Comparison of ENCODE assay signal across 10 mouse cellular contexts in the genomic region with DNA sequence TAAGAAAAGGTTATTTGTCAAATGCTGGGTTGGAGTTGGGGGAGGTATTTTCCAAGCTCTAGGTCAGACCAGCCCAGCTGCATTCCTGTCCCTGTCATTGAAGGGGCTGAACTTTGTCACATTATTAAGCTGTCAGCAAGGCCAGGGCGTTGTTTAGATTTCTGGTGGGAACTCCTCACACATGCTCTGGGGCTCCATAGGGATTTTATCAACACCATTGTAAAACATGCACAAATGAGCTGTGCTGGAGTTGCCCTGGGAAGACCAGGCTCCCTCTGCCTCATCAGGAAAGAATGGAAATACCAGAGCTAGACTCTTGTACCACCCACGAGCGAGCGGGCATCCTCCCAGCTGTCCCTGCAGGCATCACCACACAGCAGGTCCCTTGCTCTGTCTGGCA.
DNase-seq lines count a peak whose midpoint lies in the region; ATAC-seq and TF ChIP-seq lines count a peak whose summit lies in the region.
"Had no signal": no experiment of that assay in that cellular context is flagged by ENCODE, and none has a peak within 500 bp of the region (broad histone marks: within the 10 kb centered on the region; RNA-seq: fewer than 3 reads in every experiment).

No protein-coding gene starts in this region.

- H3K27me3 ChIP-seq in hindbrain, embryonic 10.5 days (ENCODE audit: insufficient read depth, poor library complexity, severe bottlenecking): no peaks in the 10 kb centered on the region
- no peaks in the 10 kb centered on the region for H3K27me3 ChIP-seq in hindbrain, postnatal 0 days (ENCODE audit: insufficient read depth, low read length)
- 0 out of 2 replicates have a peak, but pooled peaks cover 2% of the 10 kb centered on the region for H3K27me3 ChIP-seq in heart, embryonic 15.5 days
- H3K27me3 ChIP-seq in lung, embryonic 15.5 days: peaks cover 4% of the 10 kb centered on the region

- ATAC-seq in hindbrain, postnatal 0 days: no peak
- peak; percentile 92 for ATAC-seq in heart, embryonic 15.5 days (replicated peaks; ENCODE audit: insufficient number of reproducible peaks, insufficient read depth, low FRiP score, low read depth)
- peak; percentile 90 for ATAC-seq in lung, embryonic 15.5 days (ENCODE audit: borderline replicate concordance, extremely low read depth, low FRiP score, low TSS enrichment)
- ATAC-seq in megakaryocyte, adult 5-6 weeks (ENCODE audit: poor library complexity, severe bottlenecking): no peak
- ATAC-seq: CD4-positive, CD25-positive, alpha-beta regulatory T cell, adult 4 months had no signal

- no peaks in the 10 kb centered on the region for H3K9me3 ChIP-seq in hindbrain, embryonic 10.5 days
- no peaks in the 10 kb centered on the region for H3K9me3 ChIP-seq in hindbrain, postnatal 0 days (ENCODE audit: low read length)
- H3K9me3 ChIP-seq in heart, embryonic 15.5 days (replicated peaks): no peaks in the 10 kb centered on the region
- no peaks in the 10 kb centered on the region for H3K9me3 ChIP-seq in lung, embryonic 15.5 days

- peaks cover 23% of the 10 kb centered on the region for H3K4me1 ChIP-seq in hindbrain, embryonic 10.5 days (replicated peaks)
- H3K4me1 ChIP-seq in hindbrain, postnatal 0 days (ENCODE audit: insufficient read depth, low read length): 0 out of 2 replicates have a peak, but pooled peaks cover 4% of the 10 kb centered on the region
- H3K4me1 ChIP-seq in heart, embryonic 15.5 days (replicated peaks): peaks cover 18% of the 10 kb centered on the region
- H3K4me1 ChIP-seq in lung, embryonic 15.5 days: peaks cover 18% of the 10 kb centered on the region

- H3K27ac ChIP-seq in hindbrain, embryonic 10.5 days: peak overlapping the region; percentile 67
- no peak overlapping the region for H3K27ac ChIP-seq in hindbrain, postnatal 0 days
- peak overlapping the region; percentile 73 for H3K27ac ChIP-seq in heart, embryonic 15.5 days
- peak overlapping the region; percentile 49 for H3K27ac ChIP-seq in lung, embryonic 15.5 days
- H3K27ac ChIP-seq: liver, embryonic 14.5 days had no signal

- no peak overlapping the region for H3K9ac ChIP-seq in hindbrain, postnatal 0 days (replicated peaks; ENCODE audit: low read length)
- H3K9ac ChIP-seq in heart, embryonic 15.5 days: no peak overlapping the region
- H3K9ac ChIP-seq in lung, embryonic 15.5 days: no peak overlapping the region
- H3K9ac ChIP-seq: liver, embryonic 14.5 days had no signal

- WGBS in hindbrain, embryonic 10.5 days: 33% methylated on average over 4 of the region's 4 CpGs
- WGBS in hindbrain, postnatal 0 days: 31% methylated on average over 4 of the region's 4 CpGs
- WGBS in heart, embryonic 15.5 days: 14% methylated on average over 4 of the region's 4 CpGs
- 3% methylated on average over 4 of the region's 4 CpGs for WGBS in lung, embryonic 15.5 days

- H3K4me3 ChIP-seq in hindbrain, embryonic 10.5 days: no peak overlapping the region
- no peak overlapping the region for H3K4me3 ChIP-seq in hindbrain, postnatal 0 days (ENCODE audit: low read length)
- H3K4me3 ChIP-seq in heart, embryonic 15.5 days: peak overlapping the region; percentile 33
- no peak overlapping the region for H3K4me3 ChIP-seq in lung, embryonic 15.5 days

- DNase-seq in hindbrain, embryonic 10.5 days (ENCODE audit: low spot score): peak; percentile 51
- no peak for DNase-seq in hindbrain, postnatal 0 days (ENCODE audit: low spot score)
- DNase-seq in embryo, embryonic 10.5 days (ENCODE audit: low spot score): peak; percentile 78
- no peak for DNase-seq in thymus, postnatal 14 days
- no peak for DNase-seq in cerebellum, adult 9-11 months

- no peak overlapping the region for H3K4me2 ChIP-seq in hindbrain, postnatal 0 days (ENCODE audit: low read depth, low read length)
- H3K4me2 ChIP-seq in heart, embryonic 15.5 days: peak overlapping the region; percentile 58
- H3K4me2 ChIP-seq in lung, embryonic 15.5 days: peak overlapping the region; percentile 21

- no peaks in the 10 kb centered on the region for H3K36me3 ChIP-seq in hindbrain, embryonic 10.5 days
- no peaks in the 10 kb centered on the region for H3K36me3 ChIP-seq in hindbrain, postnatal 0 days (ENCODE audit: insufficient read depth, low read length)
- H3K36me3 ChIP-seq in heart, embryonic 15.5 days: no peaks in the 10 kb centered on the region
- no peaks in the 10 kb centered on the region for H3K36me3 ChIP-seq in lung, embryonic 15.5 days

- TF ChIP-seq CTCF in hindbrain, postnatal 0 days (IDR thresholded peaks at IDR 0.05; ENCODE audit: low read depth): no peak

Comparison
In these comparisons a context has a peak if more than half of its experiments do, and no peak if none do; other contexts are left out.
1. DNase-seq: peak in hindbrain, embryonic 10.5 days (single experiment) and embryo, embryonic 10.5 days (single experiment); none in hindbrain, postnatal 0 days (single experiment), thymus, postnatal 14 days (single experiment) and cerebellum, adult 9-11 months (single experiment).
2. ATAC-seq: peak in heart, embryonic 15.5 days (single experiment) and lung, embryonic 15.5 days (single experiment); none in hindbrain, postnatal 0 days (single experiment) and megakaryocyte, adult 5-6 weeks (single experiment).